Mouse (Mus musculus) left cerebral cortex, postnatal 36 days (tissue): ENCODE results near the gene Tmem40. TPM values are rescaled to one million over a fixed set of nuclear protein-coding genes. Genes with fewer than 3 reads are reported as not detected.

ENCODE experiments used
- DNase-seq, 2 experiments: peaks; one replicate each; pipeline ENCODE4 v3.0.0; 2021 to 2022; ENCODE audit warnings: low spot score in 2 of 2, mixed read lengths in 1 of 2
- intact Hi-C: fragments of 180-260 bp; cut with DNase I; formaldehyde crosslinking; loops from one replicate; pipeline ENCODE4 v1.15.1; 2025
- total RNA-seq, 2 experiments: library from RNA; stranded (reverse); gene quantifications; 2 replicates each; pipeline ENCODE4 v1.2.3; 2021

Tmem40 gene
- total RNA-seq, 2 experiments from 2014 or later: 1.4 to 2.1 TPM

GRCm38 (mm10) chr6:115717715-115718558 is 44.3 kb downstream of the Tmem40 start:
- DNase-seq: no peak
- intact Hi-C loops: no loop called here

- intact Hi-C loops: no loop called here
- DNase-seq: no peak
Observed at GRCm38 (mm10) chr6:115717101-115717652, 45.0 kb downstream of the Tmem40 start.

DNA sequence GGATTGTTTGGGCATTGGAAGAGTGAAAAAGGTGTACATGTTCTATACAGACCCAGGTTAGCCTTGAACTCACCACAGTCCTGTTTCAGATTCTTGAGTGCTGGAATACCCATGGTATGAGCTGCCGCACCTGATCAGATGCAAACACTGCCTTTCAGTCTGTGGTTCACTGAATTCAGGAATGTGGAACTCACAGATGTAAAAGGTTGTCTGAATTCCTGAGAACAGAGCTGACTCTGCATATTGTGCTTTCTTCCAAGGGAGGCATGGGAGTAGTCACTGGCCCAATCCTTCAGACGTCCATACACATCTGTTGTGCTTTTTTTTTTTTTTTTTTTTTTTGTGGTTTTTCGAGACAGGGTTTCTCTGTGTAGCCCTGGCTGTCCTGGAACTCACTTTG is 50.9 kb downstream of the Tmem40 start:
- no peak for DNase-seq
- intact Hi-C loops: no loop called here

GRCm38 (mm10) chr6:115702901-115703300 is 59.3 kb downstream of the Tmem40 start:
- no peak for DNase-seq
- intact Hi-C loops: no loop called here

- DNase-seq: no peak
- intact Hi-C loops: no loop called here
Observed at GRCm38 (mm10) chr6:115701302-115701701, 60.9 kb downstream of the Tmem40 start.

GRCm38 (mm10) chr6:115700778-115701177 is 61.4 kb downstream of the Tmem40 start:
- no peak for DNase-seq
- intact Hi-C loops: no loop called here

GRCm38 (mm10) chr6:115698699-115699098 is 63.5 kb downstream of the Tmem40 start:
- intact Hi-C loops: no loop called here
- DNase-seq: no peak

GRCm38 (mm10) chr6:115697739-115698558 is 64.3 kb downstream of the Tmem40 start:
- intact Hi-C loops: no loop called here
- DNase-seq: no peak

- no peak for DNase-seq
- intact Hi-C loops: no loop called here
Observed at GRCm38 (mm10) chr6:115696707-115697215, 65.4 kb downstream of the Tmem40 start.

DNA sequence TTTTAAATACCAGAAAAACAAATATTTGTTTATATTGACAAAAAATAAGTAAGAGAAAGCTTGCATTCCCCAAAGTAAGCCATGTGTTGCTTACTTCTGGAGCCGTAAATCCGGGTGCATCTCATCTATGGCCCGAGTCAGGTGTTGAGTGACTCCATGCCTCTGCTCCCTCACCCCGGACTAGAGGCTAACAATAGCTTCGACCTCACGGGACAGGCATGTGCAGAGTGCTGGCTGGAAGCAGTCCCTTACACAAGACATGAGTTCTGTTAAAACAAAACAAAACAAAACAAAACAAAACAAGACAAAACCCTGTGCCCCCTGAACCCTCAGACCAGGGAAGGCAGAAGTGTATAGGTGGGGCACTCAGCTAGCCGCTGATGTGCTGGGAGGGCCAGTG is 67.1 kb downstream of the Tmem40 start:
- DNase-seq: no peak
- intact Hi-C loops: no loop called here

- intact Hi-C loops: no loop called here
- peak; percentile 46 to 48 for DNase-seq
Observed at GRCm38 (mm10) chr6:115694441-115694842, 67.8 kb downstream of the Tmem40 start.

DNA sequence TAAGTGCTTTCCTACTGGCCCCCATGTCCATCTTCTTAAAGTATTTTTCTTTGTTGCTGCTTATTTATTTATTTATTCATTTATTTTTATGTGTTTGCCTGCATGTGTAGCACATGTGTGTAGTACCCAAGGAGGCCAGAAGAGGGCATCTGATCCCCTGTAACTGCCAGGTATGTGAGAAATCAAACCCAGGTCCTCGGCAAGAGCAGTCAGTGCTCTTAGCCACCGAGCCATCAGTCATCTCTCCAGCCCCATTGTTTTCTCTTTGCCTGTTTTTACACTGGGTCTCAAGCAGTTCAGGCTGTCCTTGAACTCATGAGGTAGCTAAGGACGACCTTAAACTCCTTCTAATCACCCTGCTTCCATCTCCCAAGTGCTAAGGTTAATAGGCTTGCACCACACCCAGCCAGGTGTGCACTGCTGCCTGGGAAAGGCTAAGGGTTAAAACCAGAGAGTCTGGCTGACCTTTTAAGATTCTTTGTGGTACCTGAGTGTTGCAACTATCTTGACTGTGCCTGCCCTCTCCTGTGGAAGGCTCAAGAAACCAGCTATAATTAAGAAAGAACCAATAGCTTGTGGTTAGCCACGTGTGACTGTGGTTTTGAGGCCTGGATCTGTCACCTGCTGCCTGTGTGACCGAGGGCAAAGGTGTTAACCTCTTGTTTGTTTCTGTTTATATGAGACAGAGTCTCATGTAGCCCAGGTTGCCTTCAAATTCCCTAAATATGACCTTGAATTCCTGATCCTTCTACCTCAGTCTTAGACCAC is 69.1 kb downstream of the Tmem40 start:
- no peak for DNase-seq
- intact Hi-C loops: no loop called here

- intact Hi-C loops: no loop called here
- DNase-seq: no peak
Observed at GRCm38 (mm10) chr6:115692163-115692950, 69.9 kb downstream of the Tmem40 start.

- intact Hi-C loops: no loop called here
- no peak for DNase-seq
Observed at GRCm38 (mm10) chr6:115690105-115690504, 72.1 kb downstream of the Tmem40 start.

DNA sequence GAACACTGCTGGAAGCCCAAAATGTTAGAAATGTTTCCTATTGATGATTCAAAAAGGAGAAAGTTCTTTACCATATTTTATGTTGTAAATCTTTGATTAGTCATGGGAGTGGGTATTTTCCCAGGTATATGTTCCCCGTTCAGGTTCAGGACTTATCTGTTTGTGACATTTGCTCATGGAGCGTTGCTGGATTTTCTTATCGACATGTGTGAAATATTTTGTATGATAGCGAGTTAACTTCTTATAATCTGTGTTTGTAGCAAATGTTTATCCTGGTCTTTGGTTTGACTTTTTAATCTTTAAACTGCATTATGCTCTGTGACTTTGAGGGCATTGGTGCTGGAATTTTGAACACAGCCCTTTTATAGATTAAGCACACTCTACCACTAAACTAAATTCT is 73.6 kb downstream of the Tmem40 start:
- intact Hi-C loops: no loop called here
- DNase-seq: no peak

GRCm38 (mm10) chr6:115687753-115688152 is 74.5 kb downstream of the Tmem40 start:
- no peak for DNase-seq
- intact Hi-C loops: no loop called here

- DNase-seq: no peak
- intact Hi-C loops: no loop called here
Observed at GRCm38 (mm10) chr6:115684851-115685646, 77.2 kb downstream of the Tmem40 start.

DNA sequence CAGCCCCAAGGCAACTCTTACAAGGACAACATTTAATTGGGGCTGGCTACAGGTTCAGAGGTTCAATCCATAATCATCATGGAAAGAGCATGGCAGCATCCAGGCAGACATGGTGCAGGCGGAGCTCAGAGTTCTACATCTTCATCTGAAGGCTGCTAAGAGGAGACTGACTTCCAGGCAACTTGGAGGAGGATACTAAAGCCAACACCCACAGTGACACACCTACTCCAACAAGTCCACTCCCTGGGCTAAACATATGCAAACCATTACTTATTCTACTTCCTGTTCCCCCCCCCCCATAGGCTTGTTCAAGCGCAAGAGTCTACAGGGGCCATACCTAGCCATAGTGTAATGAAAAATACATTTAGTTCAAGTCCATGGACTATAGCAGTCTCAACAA is 77.9 kb downstream of the Tmem40 start:
- intact Hi-C loops: no loop called here
- no peak for DNase-seq
